Mouse (Mus musculus): ENCODE data around the gene Zmiz1.
A peak's percentile ranks its signal among the peaks of the same experiment; 100 is the strongest.

Zmiz1 gene

DNA sequence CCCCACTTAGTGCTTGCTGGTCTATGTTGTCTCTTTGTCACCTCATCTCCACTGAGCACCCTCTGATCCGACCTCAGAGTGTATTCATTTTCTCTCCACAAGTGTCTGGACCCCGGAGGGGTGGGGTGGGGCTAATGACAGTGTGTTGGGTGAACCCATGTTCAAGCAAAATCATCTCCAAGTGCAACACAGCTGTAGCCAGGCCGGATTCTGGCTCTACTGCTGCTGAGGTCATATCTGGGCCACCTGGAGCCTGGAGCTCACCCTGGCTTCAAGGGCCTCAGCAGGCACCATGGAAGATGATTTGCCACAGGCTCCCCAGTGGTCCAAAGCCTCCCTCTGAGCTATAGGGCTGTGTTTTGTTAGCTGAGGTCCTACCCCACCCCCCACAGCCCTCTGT is 52.6 kb downstream of the Zmiz1 start:
- DNase-seq (ENCODE audit: low read depth, low spot score): no peak

DNA sequence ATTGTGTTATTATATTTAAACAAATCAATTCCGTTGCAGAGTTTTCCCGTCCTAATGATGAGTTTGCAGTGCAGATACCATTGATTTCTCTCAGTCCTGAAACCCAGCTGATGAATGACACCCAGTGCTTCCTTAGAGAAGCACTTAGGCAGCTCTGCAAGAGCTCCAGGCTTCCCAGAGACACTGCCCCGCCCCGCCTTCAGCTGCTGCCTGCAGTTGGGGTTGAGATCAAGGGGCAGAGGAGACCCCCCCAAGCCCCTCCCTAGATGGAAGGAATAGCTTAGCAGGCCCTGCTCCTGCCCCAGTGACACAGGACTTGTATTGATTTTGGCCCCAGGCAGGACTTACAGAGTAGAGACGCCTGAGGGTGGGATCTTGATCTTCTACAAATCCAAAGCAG is 53.0 kb downstream of the Zmiz1 start:
- no peak for DNase-seq (ENCODE audit: low read depth, low spot score)

DNA sequence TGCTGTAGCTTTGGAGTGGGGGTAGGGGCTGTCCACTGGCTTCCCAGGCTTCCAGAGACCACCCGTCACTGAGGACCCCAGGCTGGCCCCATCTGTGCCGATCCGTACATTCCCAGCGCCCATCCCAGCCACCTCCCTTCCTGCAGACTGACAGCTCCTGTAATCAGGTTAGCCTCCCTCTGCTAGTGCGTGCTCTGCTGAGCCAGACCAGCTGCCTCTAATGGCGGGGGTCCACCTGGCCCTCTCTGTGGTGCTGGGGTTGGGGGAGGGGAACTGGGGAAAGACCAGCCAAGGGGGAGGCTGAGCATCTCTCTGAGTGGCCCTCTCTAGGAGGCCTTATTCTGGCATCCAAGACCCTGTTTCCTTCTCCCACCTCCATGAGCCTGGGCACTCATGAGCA is 53.8 kb downstream of the Zmiz1 start:
- no peak for DNase-seq (ENCODE audit: low read depth, low spot score)

DNA sequence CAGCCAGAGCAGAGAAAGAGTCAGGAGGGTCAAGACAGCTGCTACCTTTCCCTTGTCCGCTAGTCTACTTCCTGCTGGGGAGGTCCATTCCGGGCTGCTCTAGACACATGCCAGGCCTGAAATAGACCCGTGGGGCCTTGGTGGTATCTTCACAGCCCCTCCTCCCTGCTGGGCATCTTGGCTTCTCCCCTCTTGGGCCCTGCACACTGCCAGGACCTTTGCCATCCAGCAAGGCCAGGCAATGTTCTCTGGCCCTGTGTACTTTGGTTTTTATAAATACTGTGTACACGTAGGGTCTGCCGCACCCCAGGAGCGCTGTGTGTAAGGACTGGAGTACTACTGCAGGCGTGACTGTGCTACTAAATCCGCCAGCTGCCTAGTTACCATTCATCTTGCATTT is 54.5 kb downstream of the Zmiz1 start:
- no peak for DNase-seq (ENCODE audit: low read depth, low spot score)

DNA sequence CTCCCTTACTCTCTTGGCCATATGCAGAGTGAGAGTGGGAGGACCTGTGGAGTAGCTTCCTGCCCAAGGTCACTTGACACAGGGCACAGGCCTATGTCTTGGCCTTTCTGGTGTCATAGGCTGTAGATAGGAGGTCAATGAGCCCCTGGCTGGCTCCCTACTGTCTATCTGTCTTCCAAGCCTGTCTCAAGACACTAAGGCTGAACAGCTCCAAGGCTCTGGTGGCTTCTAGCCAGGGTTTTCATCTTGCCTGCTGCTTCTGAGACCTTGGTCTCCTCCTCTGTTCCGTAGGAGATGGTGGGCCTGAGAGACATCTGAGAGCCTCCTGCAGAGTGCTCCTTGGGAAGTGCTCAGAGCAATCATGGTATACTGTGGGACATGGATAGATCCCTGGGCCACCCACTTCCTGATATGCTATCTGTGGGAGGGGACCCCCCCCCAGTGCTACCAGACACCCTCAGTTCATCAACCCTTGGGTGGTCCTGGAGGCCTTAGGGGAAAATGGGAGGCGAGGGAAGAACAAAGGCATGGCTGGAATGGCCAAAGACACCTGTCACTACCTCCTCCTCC is 56.0 kb downstream of the Zmiz1 start:
- no peak for DNase-seq (ENCODE audit: low read depth, low spot score)

DNA sequence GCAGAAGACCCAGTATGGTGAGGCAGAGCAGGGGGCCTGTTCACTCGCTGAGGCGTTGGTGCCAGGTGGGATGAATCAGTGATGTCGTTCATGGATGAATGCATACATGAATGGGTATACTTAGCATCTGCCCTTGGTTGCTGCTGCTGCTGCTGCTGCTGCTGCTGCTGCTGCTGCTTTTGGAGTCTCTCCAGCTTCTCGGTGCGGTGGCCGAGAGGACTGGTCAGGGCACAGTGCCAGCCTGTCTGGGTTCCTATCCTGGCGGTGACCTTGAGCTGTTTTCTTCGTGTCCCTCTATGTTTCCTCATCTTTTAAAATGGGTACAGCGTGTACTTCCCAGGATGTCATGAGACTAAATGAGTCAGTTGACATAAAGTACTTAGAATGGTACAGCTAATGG is 56.9 kb downstream of the Zmiz1 start:
- no peak for DNase-seq (ENCODE audit: low read depth, low spot score)

DNA sequence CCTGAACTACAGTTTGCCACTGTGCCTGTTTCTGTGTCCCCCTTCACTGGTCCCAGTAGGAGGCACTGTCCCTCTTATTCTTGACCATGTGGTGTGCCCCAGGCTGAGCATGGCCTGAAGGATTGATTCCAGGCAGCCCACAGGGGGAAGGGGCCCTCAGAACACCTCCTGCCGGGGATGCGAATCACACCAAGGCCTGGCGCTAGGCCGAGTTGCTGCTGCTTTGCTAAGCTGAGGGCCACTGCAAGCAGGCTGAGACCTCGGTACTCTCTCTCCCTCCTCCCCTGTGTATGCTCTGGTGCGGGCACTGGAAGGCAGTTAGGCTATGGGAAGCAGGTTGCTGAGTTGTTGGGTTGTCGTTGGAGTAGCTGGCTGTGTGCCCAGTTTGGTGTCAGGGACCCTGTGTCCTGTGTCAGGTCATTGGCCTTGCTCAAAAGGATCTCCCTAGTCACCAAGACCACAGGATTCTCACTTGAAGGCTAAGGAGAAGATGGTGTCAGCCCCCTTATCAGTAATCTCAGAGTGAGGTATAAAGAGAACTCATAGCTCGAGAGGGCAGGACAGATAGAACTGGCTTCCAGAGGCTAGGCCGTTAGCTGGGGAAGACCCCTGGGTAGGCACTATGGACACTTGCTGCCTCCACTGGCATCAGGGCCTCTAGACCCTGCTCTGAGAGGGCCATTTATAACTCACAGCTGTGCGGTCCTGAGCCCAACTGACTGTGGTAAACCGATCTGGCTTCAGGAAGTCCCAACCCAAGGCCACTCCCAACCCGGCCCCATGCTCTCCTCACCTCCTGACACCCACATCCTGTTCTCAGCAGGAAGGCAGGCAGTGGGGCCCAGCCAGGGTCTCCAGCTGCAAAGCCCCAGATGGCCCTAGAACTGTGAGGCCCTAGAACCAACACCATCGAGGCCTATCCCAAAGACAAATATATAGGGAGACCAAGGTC is 57.9 kb downstream of the Zmiz1 start:
- DNase-seq (ENCODE audit: low read depth, low spot score): peak; percentile 83

DNA sequence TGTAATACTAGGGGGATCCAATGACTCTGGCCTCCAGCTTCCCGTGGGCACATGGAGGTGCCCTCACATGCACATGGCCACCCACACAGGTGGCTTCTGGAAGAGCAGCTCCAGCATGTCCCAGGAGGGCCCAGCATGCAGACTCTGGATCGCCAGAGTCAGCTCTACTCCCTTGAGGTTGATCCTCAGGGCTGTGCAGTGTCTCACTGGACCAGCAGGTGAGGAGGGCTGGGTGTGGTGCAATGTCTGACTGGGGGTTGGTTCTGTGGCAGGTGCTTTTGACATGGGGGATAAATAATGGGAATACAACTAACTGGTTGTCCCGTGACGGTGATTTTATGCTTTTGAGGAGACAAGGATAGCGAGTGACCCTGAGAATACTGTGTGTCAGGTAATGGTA is 59.7 kb downstream of the Zmiz1 start:
- DNase-seq (ENCODE audit: low read depth, low spot score): no peak

DNA sequence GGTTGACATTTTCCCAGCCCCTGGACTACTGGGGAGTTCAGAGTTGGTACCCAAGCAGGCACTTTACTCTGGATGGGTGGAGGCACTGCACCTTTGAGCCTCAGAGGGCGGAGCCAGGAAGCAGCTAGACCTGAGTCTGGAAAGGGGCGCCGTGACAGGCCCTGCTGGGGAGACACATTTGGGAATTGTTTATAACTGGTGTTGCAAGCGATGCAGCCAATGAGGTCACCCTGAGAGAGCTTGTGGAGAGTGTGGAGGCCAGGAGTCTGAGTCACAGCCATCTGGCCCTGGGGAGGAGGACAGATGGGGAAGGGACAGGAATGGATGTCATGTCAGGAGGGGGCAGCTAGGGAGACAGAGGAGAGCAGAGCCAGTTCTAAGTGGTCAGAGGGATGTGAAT is 60.7 kb downstream of the Zmiz1 start:
- peak; percentile 35 for DNase-seq (ENCODE audit: low read depth, low spot score)

DNA sequence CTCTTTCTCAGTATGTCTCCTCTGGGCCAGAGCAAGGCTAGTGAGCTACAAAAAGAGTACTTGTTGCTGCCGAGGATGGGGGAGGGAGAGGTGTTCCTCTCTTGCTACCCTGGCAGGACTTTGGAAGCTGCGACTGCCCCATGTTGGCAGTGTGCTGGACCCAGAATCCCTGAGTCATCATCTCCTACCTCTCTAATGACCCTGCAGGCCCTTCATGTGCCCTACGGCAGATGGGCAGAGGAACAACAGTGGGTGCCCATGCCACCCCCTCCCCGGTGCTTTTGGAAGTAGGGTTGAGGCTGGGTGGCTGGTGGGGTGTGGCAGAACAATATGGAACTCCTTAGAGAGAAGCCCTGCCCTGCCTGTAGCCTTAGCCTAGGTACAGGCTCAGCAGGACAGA is 61.6 kb downstream of the Zmiz1 start:
- no peak for DNase-seq (ENCODE audit: low read depth, low spot score)

DNA sequence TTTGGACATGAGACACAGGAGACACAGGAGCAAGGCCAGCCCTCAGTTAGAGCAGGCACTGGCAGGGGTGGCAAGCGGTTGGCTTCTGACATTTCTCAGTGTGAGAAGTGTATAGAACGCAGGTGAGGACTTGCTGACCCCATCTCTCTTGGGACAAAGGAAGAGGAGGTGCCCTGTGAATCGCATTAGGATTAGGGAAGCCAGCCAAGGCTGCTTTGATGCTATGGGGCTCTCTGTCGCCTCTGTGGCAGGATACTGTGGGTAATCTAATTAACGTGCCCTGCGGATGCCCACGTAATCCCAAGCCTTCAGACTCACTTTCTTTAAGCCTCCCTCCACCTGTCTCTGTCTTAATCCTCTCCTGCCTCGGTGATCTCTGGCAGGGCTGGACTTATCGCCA is 62.0 kb downstream of the Zmiz1 start:
- DNase-seq (ENCODE audit: low read depth, low spot score): no peak

DNA sequence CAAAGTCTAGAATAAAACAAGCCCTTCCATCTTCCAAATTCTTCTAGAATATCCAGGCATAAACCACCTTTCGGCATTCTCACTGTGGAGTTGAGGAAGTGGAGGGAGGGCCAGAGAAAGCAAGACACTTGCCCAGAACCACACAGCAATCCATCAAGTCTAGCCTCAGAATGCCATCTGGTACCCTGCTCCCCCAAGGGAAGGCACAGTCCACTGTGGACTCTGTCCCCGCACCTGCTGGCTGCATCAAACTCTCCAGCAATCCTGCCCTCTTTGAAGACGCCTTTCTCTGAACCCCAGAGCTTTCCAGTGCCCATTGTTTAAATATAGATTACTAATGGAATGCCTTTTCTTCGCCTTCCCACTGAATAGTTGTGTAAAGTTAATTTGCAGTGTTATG is 62.5 kb downstream of the Zmiz1 start:
- no peak for DNase-seq (ENCODE audit: low read depth, low spot score)

DNA sequence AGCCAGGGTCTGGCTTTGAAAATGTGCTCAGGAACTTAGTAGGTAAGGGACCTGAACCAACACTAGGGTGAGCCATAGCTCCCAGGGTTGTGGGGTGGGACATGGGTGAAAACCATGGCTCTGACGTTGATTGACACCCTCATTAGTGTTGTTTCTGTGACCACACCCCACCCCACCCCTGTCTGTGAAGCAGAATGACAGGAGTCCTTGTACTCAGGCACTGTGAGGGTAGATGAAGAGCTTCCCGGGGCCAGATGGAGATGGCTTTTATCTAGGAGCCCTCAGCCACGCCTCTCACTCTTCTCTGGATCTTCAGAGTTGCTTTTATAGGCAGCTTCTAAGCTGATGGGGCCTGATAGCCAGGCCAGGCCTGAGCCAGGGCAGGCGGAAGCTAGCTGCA is 63.4 kb downstream of the Zmiz1 start:
- DNase-seq (ENCODE audit: low read depth, low spot score): peak; percentile 43

DNA sequence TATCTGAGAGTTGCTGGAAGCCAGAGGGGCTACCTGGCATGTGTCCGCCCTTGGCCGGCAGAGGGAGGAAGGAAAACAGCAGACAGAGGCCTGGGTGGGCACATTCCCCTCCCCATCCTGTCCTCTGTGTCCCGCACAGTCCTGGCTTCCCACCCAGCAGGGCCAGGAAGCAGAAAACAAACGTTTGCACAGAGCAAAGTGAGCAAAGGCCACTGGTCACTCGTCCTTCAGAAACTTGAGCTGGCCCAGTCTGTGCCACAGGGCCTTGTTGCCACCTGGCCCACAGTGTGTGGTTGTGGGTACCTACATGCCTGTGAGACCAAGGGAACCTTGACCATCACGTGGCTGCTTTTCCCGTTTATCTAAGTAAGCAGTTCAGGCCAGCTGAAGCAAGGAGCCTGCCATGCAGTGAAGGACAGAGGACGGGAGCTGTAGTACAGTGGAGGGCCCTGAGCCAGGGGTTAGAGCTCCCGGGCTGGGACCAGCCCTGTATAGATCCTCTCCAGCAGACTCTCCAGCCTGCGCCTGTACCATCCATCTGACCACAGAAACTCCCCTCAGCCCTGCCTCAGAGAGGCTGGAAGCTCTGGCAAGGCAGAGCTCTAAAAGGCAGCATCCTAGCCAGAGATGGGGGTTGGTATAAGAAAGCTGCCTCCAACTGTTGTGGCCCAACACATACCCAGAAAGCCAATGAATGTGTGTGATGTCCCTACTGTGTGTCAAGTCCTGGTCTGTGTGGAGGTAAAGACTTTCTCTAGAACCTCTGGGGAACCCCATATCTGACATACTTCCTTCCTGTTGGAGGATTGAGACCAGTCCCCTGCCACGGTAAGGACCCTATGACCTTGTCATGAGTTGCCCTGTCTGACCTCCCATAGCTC is 64.5 kb downstream of the Zmiz1 start:
- no peak for DNase-seq (ENCODE audit: low read depth, low spot score)

DNA sequence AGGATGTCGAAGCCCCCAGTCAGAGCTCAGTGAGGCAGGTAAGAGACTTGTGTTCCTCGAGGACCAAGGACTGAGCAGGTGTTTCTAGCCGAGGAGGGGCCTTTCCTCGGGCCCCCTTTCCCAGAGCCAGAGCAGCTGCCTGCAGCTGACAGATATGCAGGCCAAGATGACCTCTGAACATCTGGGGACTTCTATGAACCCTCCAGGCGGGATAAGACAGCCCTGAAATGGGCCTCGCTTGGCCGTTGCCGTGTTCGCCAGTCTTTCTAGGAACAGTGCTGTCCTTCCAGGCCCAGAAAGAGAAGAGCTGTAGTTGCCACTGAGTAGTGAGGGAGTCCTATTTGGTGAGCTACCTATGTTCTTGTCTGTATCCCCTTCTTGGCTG is 65.1 kb downstream of the Zmiz1 start:
- DNase-seq (ENCODE audit: low read depth, low spot score): no peak

DNA sequence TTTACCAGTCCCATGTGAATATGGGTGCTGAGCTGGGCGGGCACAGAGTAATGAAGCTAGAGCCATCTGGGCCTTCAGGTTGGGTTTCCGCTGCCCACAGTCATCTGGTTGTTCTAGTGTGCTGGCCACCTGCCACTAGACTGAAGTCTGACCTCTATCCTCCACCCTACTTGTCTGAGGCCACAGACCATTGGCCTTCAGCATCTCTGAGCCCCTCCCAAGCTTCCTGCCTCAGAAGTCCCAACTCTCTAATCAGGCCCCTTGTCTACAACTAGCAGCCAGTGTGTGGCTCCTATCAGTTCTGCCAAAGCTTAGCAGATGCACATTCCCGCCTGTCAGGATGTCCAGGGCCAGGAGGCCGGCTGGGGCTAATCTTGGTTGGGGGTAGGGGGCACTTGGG is 65.9 kb downstream of the Zmiz1 start:
- no peak for DNase-seq (ENCODE audit: low read depth, low spot score)

DNA sequence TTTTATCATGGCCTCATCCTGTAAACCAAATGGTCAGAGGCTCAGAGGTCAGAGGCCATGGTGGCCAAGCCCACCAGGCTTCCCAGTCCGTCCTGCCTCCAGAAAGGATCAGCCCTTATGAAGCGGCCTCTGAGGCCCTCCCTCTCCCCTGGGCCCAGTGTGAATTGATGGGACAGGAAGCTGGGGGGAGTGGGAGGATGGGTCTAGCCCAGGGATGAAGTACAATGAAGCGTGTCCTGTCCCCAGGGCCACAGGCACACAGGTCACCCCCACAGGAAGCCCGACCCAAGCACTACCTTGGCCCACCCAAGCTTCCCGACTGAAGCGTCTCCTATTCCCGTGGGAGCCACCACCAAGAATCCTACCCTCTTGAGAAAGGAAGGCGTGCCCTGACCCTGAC is 66.7 kb downstream of the Zmiz1 start:
- DNase-seq (ENCODE audit: low read depth, low spot score): no peak

DNA sequence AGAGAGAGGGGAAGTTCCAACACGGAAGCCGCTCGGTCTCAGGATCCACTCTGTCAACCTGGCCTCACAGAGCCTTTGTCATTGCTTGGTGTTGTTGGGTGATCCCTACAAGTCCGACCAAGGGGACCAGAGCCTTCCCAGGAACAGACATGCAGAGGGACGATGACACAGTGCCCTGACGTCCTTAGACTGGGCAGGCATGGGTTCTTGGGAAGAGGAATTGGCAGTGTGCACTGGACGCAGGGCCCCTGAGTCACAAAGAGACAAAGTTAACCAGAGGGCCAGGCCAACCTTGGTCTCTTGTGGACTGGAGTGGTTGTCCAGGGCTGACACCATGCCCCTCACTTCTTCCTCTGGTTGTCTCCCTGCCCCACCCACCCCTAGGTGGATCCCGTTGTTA is 67.9 kb downstream of the Zmiz1 start:
- no peak for DNase-seq (ENCODE audit: low read depth, low spot score)

DNA sequence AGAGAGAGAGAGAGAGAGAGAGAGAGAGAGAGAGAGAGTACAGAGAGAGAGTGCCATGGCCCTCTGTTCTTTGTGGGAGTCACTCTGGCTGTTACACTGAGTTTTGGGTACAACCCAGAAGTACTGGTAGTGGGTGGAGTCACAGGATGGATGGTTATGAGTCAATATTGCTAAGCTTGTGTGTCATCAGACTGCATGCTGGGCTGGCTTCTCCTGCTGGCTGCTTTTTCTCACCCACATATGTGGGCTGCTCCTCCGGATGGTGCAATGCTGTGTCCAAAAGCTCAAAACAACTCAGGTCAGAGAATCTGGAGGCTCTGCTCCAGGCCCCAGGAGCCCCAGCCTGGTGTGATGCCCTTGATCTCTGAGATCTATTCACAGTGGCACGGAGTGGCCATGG is 68.3 kb downstream of the Zmiz1 start:
- DNase-seq (ENCODE audit: low read depth, low spot score): peak; percentile 81

DNA sequence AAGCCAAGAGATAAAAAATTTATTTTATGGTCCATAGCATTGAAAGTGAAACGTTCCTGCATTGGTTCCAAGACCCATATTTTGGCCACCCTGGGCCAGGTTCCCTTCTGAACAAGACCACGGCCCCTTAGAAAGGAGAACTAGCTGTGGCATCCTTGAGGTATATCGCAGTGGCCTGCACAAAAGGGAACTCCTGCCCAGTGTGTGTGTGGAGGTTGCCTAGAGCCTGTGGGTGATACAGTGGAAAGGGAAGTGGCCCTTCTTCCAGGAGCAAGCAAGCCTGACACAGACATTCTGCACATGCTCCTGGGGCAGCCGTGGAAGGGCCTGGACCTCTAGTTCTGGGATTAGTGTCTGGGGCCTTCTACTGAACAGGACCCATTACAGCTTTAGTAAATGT is 71.4 kb downstream of the Zmiz1 start:
- DNase-seq (ENCODE audit: low read depth, low spot score): no peak

DNA sequence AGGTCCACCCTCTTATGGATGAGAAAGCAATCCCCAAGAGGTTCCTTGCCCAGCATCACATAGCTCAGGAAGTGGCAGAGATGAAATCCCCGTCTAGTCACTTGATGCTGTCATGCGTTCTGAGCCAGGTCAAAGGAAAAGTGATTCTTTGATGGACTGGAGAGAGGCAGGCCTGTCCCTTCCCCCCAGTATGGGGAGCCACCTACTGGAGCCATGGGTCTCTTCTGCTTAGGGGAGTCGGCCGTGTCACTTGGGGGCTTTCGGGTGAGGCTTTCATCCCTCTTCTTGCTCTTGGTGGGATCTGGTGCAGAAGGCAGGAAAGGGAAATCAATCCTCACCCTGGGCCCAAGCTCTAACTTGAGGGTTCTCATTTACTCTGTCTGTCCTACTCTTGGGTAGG is 71.8 kb downstream of the Zmiz1 start:
- no peak for DNase-seq (ENCODE audit: low read depth, low spot score)

DNA sequence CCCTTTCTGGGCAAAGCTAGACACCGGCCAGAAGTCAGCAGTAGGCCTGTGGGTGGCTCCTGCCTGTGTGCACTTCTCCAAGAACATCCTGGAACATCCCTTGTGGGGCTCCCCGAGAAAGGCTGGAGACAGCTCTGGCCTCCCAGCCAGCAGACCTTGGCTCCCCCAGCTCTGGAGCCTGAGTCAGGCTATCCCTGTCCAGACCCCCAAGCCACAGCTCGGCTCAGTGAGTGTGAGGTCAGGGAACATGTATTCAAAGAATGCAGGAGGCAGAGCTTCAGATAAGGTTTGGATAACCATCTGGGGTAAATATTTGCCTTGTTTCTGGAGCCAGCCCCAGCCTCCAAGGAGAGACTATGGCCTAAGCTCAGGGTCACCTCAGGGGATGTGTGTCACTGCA is 74.0 kb downstream of the Zmiz1 start:
- DNase-seq (ENCODE audit: low read depth, low spot score): no peak

Data from CD4-positive, CD25-positive, alpha-beta regulatory T cell, adult 2 months (primary cell).